Mouse (Mus musculus): ENCODE results near the gene Fgfr2.

GRCm38 (mm10) chr7:130381387-130381951 lies 2741.7 kb downstream of the Fgfr2 start:
- TF ChIP-seq CTCF (conservative IDR thresholded peaks at IDR 0.05; ENCODE audit: low read length), result no peak
- no peak for TF ChIP-seq NANOG (IDR thresholded peaks at IDR 0.05; ENCODE audit: borderline replicate concordance, low read length)
- TF ChIP-seq POU5F1 (IDR thresholded peaks at IDR 0.05; ENCODE audit: borderline replicate concordance, low read length), result no peak

Measured in E14TG2a.4 (cell line).